Mouse (Mus musculus): ENCODE results near the gene Cep112. TPM values are rescaled to one million over a fixed set of nuclear protein-coding genes. Genes with fewer than 3 reads are reported as not detected.

Cep112 gene
- polyA plus RNA-seq, 1 experiment, result 0.07 TPM

DNA sequence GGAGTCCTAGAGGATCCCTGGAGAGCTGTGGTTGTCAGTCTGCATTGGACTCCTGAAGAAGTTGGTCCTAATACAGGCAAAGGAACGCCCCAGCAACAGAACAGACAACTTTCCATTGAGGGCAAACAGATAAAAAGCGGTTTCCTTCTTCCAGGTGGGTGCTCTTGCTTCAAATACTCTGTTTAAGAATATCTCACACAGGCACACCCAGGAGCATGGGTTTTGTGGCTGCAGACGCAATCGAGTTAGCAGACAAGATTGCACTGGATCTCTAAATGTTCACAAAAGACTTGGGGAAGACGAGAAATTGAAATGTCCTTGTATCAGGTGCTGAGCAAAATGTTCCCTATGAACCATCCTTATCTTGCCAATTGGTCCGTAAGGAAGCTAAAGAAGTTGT, 5.8 kb upstream of the Cep112 start:
- WGBS, result 94% methylated on average over 6 of the region's 6 CpGs
- DNase-seq, result no peak
- Histone ChIP-seq H3K27me3 (ENCODE audit: control insufficient read depth, insufficient read depth, low read length) (no peaks in the 10 kb centered on the region), H3K4me1 (replicated peaks; ENCODE audit: control insufficient read depth, insufficient read depth, low read length) (no peaks in the 10 kb centered on the region), H3K27ac (ENCODE audit: control insufficient read depth, insufficient read depth, low read length) (no peak overlapping the region), H3K4me3 (ENCODE audit: control insufficient read depth, insufficient read depth, low read length) (no peak overlapping the region), H3K36me3 (ENCODE audit: control insufficient read depth, insufficient read depth, low read length) (no peaks in the 10 kb centered on the region)
- TF ChIP-seq POLR2A (IDR thresholded peaks at IDR 0.05; ENCODE audit: control insufficient read depth, extremely low read depth, insufficient read depth, low read length, poor library complexity), result no peak

- TF ChIP-seq POLR2A (IDR thresholded peaks at IDR 0.05; ENCODE audit: control insufficient read depth, extremely low read depth, insufficient read depth, low read length, poor library complexity) (no peak), CTCF (IDR thresholded peaks at IDR 0.05; ENCODE audit: borderline replicate concordance, control insufficient read depth, extremely low read depth, insufficient read depth, low read length, poor library complexity) (no peak)
- 80% methylated on average over 4 of the region's 4 CpGs for WGBS
- DNase-seq, result no peak
- Histone ChIP-seq H3K36me3 (ENCODE audit: control insufficient read depth, insufficient read depth, low read length) (no peaks in the 10 kb centered on the region), H3K27me3 (ENCODE audit: control insufficient read depth, insufficient read depth, low read length) (peaks cover 5% of the 10 kb centered on the region; the same call in 1 of the 2 replicates), H3K4me1 (replicated peaks; ENCODE audit: control insufficient read depth, insufficient read depth, low read length) (peaks cover 6% of the 10 kb centered on the region; the same call in 1 of the 2 replicates), H3K4me3 (ENCODE audit: control insufficient read depth, insufficient read depth, low read length) (no peak overlapping the region), H3K27ac (ENCODE audit: control insufficient read depth, insufficient read depth, low read length) (no peak overlapping the region)
Measured at GRCm38 (mm10) chr11:108420751-108421150, 4.2 kb upstream of the Cep112 start.

- Histone ChIP-seq H3K4me1 (replicated peaks; ENCODE audit: control insufficient read depth, insufficient read depth, low read length) (peaks cover 6% of the 10 kb centered on the region; the same call in 1 of the 2 replicates), H3K36me3 (ENCODE audit: control insufficient read depth, insufficient read depth, low read length) (no peaks in the 10 kb centered on the region), H3K27ac (ENCODE audit: control insufficient read depth, insufficient read depth, low read length) (no peak overlapping the region), H3K4me3 (ENCODE audit: control insufficient read depth, insufficient read depth, low read length) (no peak overlapping the region), H3K27me3 (ENCODE audit: control insufficient read depth, insufficient read depth, low read length) (peaks cover 5% of the 10 kb centered on the region; the same call in 1 of the 2 replicates)
- 90% methylated on average over 7 of the region's 7 CpGs for WGBS
- no peak for DNase-seq
- TF ChIP-seq POLR2A (IDR thresholded peaks at IDR 0.05; ENCODE audit: control insufficient read depth, extremely low read depth, insufficient read depth, low read length, poor library complexity) (no peak), CTCF (IDR thresholded peaks at IDR 0.05; ENCODE audit: borderline replicate concordance, control insufficient read depth, extremely low read depth, insufficient read depth, low read length, poor library complexity) (no peak)
Measured at GRCm38 (mm10) chr11:108423221-108423620, 1.8 kb upstream of the Cep112 start.

- 55% methylated on average over 5 of the region's 5 CpGs for WGBS
- no peak for TF ChIP-seq CTCF (IDR thresholded peaks at IDR 0.05; ENCODE audit: borderline replicate concordance, control insufficient read depth, extremely low read depth, insufficient read depth, low read length, poor library complexity)
- no peak for TF ChIP-seq POLR2A (IDR thresholded peaks at IDR 0.05; ENCODE audit: control insufficient read depth, extremely low read depth, insufficient read depth, low read length, poor library complexity)
- peaks cover 5% of the 10 kb centered on the region; the same call in 1 of the 2 replicates for H3K27me3 ChIP-seq (ENCODE audit: control insufficient read depth, insufficient read depth, low read length)
- no peaks in the 10 kb centered on the region for H3K36me3 ChIP-seq (ENCODE audit: control insufficient read depth, insufficient read depth, low read length)
- no peak overlapping the region for H3K4me3 ChIP-seq (ENCODE audit: control insufficient read depth, insufficient read depth, low read length)
- H3K4me1 ChIP-seq (replicated peaks; ENCODE audit: control insufficient read depth, insufficient read depth, low read length), result peaks cover 6% of the 10 kb centered on the region; the same call in 1 of the 2 replicates
- DNase-seq, result no peak
- no peak overlapping the region for H3K27ac ChIP-seq (ENCODE audit: control insufficient read depth, insufficient read depth, low read length)
Measured at GRCm38 (mm10) chr11:108424111-108424510, 881 bp upstream of the Cep112 start.

- DNase-seq, result no peak
- H3K4me3 ChIP-seq (ENCODE audit: control insufficient read depth, insufficient read depth, low read length), result peak overlapping the region; percentile 49
- 25% methylated on average over 14 of the region's 14 CpGs for WGBS
- no peaks in the 10 kb centered on the region for H3K36me3 ChIP-seq (ENCODE audit: control insufficient read depth, insufficient read depth, low read length)
- no peak overlapping the region for H3K27ac ChIP-seq (ENCODE audit: control insufficient read depth, insufficient read depth, low read length)
- no peak for TF ChIP-seq CTCF (IDR thresholded peaks at IDR 0.05; ENCODE audit: borderline replicate concordance, control insufficient read depth, extremely low read depth, insufficient read depth, low read length, poor library complexity)
- TF ChIP-seq POLR2A (IDR thresholded peaks at IDR 0.05; ENCODE audit: control insufficient read depth, extremely low read depth, insufficient read depth, low read length, poor library complexity), result no peak
- peaks cover 6% of the 10 kb centered on the region; the same call in 1 of the 2 replicates for H3K4me1 ChIP-seq (replicated peaks; ENCODE audit: control insufficient read depth, insufficient read depth, low read length)
- H3K27me3 ChIP-seq (ENCODE audit: control insufficient read depth, insufficient read depth, low read length), result peaks cover 5% of the 10 kb centered on the region; the same call in 1 of the 2 replicates
Measured at GRCm38 (mm10) chr11:108425592-108425921, 565 bp downstream of the Cep112 start.

- 92% methylated on average over 3 of the region's 3 CpGs for WGBS
- Histone ChIP-seq H3K27ac (ENCODE audit: control insufficient read depth, insufficient read depth, low read length) (no peak overlapping the region), H3K4me1 (replicated peaks; ENCODE audit: control insufficient read depth, insufficient read depth, low read length) (peaks cover 6% of the 10 kb centered on the region; the same call in 1 of the 2 replicates), H3K36me3 (ENCODE audit: control insufficient read depth, insufficient read depth, low read length) (no peaks in the 10 kb centered on the region), H3K27me3 (ENCODE audit: control insufficient read depth, insufficient read depth, low read length) (peaks cover 5% of the 10 kb centered on the region; the same call in 1 of the 2 replicates), H3K4me3 (ENCODE audit: control insufficient read depth, insufficient read depth, low read length) (no peak overlapping the region)
- TF ChIP-seq CTCF (IDR thresholded peaks at IDR 0.05; ENCODE audit: borderline replicate concordance, control insufficient read depth, extremely low read depth, insufficient read depth, low read length, poor library complexity), result no peak
- no peak for TF ChIP-seq POLR2A (IDR thresholded peaks at IDR 0.05; ENCODE audit: control insufficient read depth, extremely low read depth, insufficient read depth, low read length, poor library complexity)
- no peak for DNase-seq
Measured at GRCm38 (mm10) chr11:108426086-108426485, 1.1 kb downstream of the Cep112 start.

- no peak for DNase-seq
- TF ChIP-seq CTCF (IDR thresholded peaks at IDR 0.05; ENCODE audit: borderline replicate concordance, control insufficient read depth, extremely low read depth, insufficient read depth, low read length, poor library complexity) (no peak), POLR2A (IDR thresholded peaks at IDR 0.05; ENCODE audit: control insufficient read depth, extremely low read depth, insufficient read depth, low read length, poor library complexity) (no peak)
- WGBS, result 82% methylated on average over 6 of the region's 6 CpGs
- Histone ChIP-seq H3K4me1 (replicated peaks; ENCODE audit: control insufficient read depth, insufficient read depth, low read length) (peaks cover 6% of the 10 kb centered on the region; the same call in 1 of the 2 replicates), H3K27ac (ENCODE audit: control insufficient read depth, insufficient read depth, low read length) (no peak overlapping the region), H3K27me3 (ENCODE audit: control insufficient read depth, insufficient read depth, low read length) (peaks cover 5% of the 10 kb centered on the region; the same call in 1 of the 2 replicates), H3K36me3 (ENCODE audit: control insufficient read depth, insufficient read depth, low read length) (no peaks in the 10 kb centered on the region), H3K4me3 (ENCODE audit: control insufficient read depth, insufficient read depth, low read length) (no peak overlapping the region)
Measured at GRCm38 (mm10) chr11:108427191-108427590, 2.2 kb downstream of the Cep112 start.
